Mouse (Mus musculus): Measurements from ENCODE around the gene Hirip3.

DNA sequence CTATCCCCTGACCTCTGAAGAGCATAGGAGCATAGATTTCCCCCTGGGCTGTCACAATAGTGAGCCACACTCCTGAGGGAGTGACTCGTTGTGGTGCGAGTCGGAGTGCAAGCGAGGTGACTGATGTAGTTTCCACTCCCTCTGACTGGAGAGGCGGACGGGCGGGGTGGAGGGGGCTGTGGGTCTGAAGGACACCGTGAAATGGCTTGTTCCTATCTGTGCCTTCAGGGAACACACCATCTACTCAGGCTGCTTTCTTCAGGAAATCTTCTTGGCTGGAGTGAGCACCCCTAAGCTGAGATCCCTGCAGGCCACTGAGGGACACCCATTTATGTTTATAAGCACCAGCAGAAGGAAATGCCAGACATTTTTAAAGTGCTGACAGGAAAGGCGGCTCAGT, 39.0 kb upstream of the Hirip3 start:
- 0 out of 2 replicates have a peak, but pooled peaks have one; percentile 11 for TF ChIP-seq POLR2A (IDR thresholded peaks at IDR 0.05; ENCODE audit: extremely low read depth, insufficient read depth, low read length)
- TF ChIP-seq CTCF (IDR thresholded peaks at IDR 0.05; ENCODE audit: extremely low read depth, insufficient read depth, low read length) = no peak
